Mouse (Mus musculus): ENCODE measurements around the gene Dntt.

DNA sequence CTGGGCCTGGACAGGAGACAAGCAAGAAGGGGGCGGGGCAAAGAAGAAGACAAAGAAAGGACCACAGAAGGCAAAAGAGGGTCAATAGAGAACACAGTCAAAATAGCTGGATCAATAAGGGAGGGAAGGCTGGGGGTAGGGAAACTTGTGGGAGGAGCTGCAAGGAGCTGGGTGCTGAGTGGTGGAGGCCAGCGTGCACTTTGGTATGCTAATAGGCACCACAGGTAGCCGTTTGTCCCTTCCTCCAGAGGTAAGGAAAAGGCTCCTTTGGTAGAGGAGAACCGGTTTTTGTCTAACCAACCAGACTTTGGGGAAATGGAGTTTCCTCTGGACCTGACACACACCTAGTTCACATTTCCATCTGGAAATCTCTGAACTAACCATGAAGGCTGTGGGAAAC, 22.5 kb upstream of the Dntt start:
- no peak for TF ChIP-seq CTCF (IDR thresholded peaks at IDR 0.05; ENCODE audit: low read depth)
- TF ChIP-seq EP300 (optimal IDR thresholded peaks at IDR 0.05) = no peak
